Comparison of ENCODE assay signal across 29 mouse cellular contexts in the genomic region with DNA sequence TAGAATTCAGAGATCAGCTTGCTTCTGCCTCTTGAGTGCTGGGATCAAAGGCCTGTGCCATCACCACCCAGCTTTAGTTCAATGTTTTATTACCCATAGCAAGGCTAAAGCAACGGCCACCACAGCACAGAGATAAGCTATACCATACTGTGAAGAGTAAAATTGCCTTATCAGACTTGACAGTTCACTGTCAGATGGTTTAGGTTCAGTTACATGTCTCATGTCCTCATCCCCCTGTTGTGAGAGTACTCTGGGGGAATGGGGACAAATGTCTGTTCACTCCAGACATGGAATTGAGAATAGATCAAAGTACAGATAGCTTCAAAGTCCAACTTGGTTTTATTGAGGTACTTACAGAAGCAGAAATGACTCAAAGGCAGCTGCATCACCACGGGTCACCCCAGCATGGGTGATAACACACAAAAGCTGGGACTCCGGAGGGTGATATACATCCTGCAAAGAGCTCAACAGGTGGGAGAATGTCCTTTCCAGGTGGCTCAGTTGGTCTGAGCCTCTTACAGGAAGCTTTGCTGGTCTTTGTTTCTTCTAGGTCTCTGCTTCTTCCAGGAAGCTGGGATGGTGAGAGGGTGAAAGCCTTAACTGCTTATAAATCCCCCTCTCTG. TPM values are rescaled to one million over a fixed set of nuclear protein-coding genes. Genes with fewer than 3 reads are reported as not detected.
DNase-seq lines count a peak whose midpoint lies in the region; ATAC-seq and TF ChIP-seq lines count a peak whose summit lies in the region.
"Had no signal": no experiment of that assay in that cellular context is flagged by ENCODE, and none has a peak within 500 bp of the region (broad histone marks: within the 10 kb centered on the region; RNA-seq: fewer than 3 reads in every experiment).

No protein-coding gene starts in this region.

- H3K4me1 ChIP-seq in intestine, embryonic 15.5 days (replicated peaks): peaks cover 17% of the 10 kb centered on the region
- peaks cover 62% of the 10 kb centered on the region for H3K4me1 ChIP-seq in liver, embryonic 12.5 days
- peaks cover 31% of the 10 kb centered on the region for H3K4me1 ChIP-seq in liver, postnatal 0 days (ENCODE audit: insufficient read depth)

- peak; percentile 48 for ATAC-seq in intestine, embryonic 15.5 days
- ATAC-seq in liver, embryonic 12.5 days: peak; percentile 44
- no peak for ATAC-seq in liver, postnatal 0 days
- ATAC-seq: forebrain, embryonic 14.5 days; hindbrain, postnatal 0 days; midbrain, embryonic 15.5 days; Patski had no signal

- no peak for TF ChIP-seq CTCF in liver, postnatal 0 days (IDR thresholded peaks at IDR 0.05; ENCODE audit: low read depth)

- H3K27me3 ChIP-seq in intestine, embryonic 15.5 days (replicated peaks): no peaks in the 10 kb centered on the region
- no peaks in the 10 kb centered on the region; the same call in 1 of the 2 replicates for H3K27me3 ChIP-seq in liver, embryonic 12.5 days (replicated peaks)
- no peaks in the 10 kb centered on the region for H3K27me3 ChIP-seq in liver, postnatal 0 days (ENCODE audit: insufficient read depth, low read length)
- H3K27me3 ChIP-seq: embryonic facial prominence, embryonic 12.5 days; heart, embryonic 15.5 days; lung, embryonic 15.5 days; midbrain, embryonic 15.5 days; Patski had no signal

- no peaks in the 10 kb centered on the region for H3K36me3 ChIP-seq in intestine, embryonic 15.5 days
- peaks cover 1% of the 10 kb centered on the region; the same call in 1 of the 2 replicates for H3K36me3 ChIP-seq in liver, embryonic 12.5 days
- no peaks in the 10 kb centered on the region for H3K36me3 ChIP-seq in liver, postnatal 0 days (replicated peaks; ENCODE audit: insufficient read depth, low read length)
- H3K36me3 ChIP-seq: embryonic facial prominence, embryonic 12.5 days; heart, embryonic 15.5 days; hindbrain, embryonic 12.5 days; limb, embryonic 15.5 days; lung, embryonic 15.5 days; midbrain, embryonic 15.5 days had no signal

- H3K9ac ChIP-seq in intestine, embryonic 15.5 days: no peak overlapping the region
- H3K9ac ChIP-seq in liver, embryonic 12.5 days: no peak overlapping the region
- H3K9ac ChIP-seq in liver, postnatal 0 days (replicated peaks): no peak overlapping the region
- H3K9ac ChIP-seq: embryonic facial prominence, embryonic 12.5 days; heart, embryonic 15.5 days; hindbrain, embryonic 12.5 days; limb, embryonic 15.5 days; lung, embryonic 15.5 days; midbrain, embryonic 15.5 days had no signal

- no peak overlapping the region for H3K4me3 ChIP-seq in intestine, embryonic 15.5 days (replicated peaks)
- no peak overlapping the region for H3K4me3 ChIP-seq in liver, embryonic 12.5 days
- H3K4me3 ChIP-seq in liver, postnatal 0 days (ENCODE audit: low read depth, low read length): no peak overlapping the region
- H3K4me3 ChIP-seq: embryonic facial prominence, embryonic 12.5 days; heart, embryonic 15.5 days; hindbrain, embryonic 12.5 days; limb, embryonic 15.5 days; lung, embryonic 15.5 days; midbrain, embryonic 15.5 days had no signal

- 46% methylated on average over 3 of the region's 3 CpGs for WGBS in intestine, embryonic 15.5 days
- 13% methylated on average over 3 of the region's 3 CpGs for WGBS in liver, embryonic 12.5 days (ENCODE audit: insufficient replicate concordance)
- 33% methylated on average over 3 of the region's 3 CpGs for WGBS in liver, postnatal 0 days (ENCODE audit: insufficient replicate concordance)

- no peaks in the 10 kb centered on the region for H3K9me3 ChIP-seq in intestine, embryonic 15.5 days
- H3K9me3 ChIP-seq in liver, embryonic 12.5 days (replicated peaks): no peaks in the 10 kb centered on the region
- no peaks in the 10 kb centered on the region for H3K9me3 ChIP-seq in liver, postnatal 0 days (ENCODE audit: low read length)
- H3K9me3 ChIP-seq: embryonic facial prominence, embryonic 12.5 days; heart, embryonic 15.5 days; hindbrain, embryonic 12.5 days; limb, embryonic 15.5 days; lung, embryonic 15.5 days; midbrain, embryonic 15.5 days had no signal

- peak; percentile 70 for TF ChIP-seq EP300 in liver, postnatal 0 days (IDR thresholded peaks at IDR 0.05; ENCODE audit: low read depth)

- peak overlapping the region; percentile 74 for H3K27ac ChIP-seq in intestine, embryonic 15.5 days
- peak overlapping the region; percentile 98 for H3K27ac ChIP-seq in liver, embryonic 12.5 days
- peak overlapping the region; percentile 60 for H3K27ac ChIP-seq in liver, postnatal 0 days (ENCODE audit: low read depth)
- H3K27ac ChIP-seq: embryonic facial prominence, embryonic 12.5 days; heart, embryonic 15.5 days; hindbrain, embryonic 12.5 days; hindbrain, postnatal 0 days; limb, embryonic 15.5 days; lung, embryonic 15.5 days; midbrain, embryonic 15.5 days had no signal

- DNase-seq in liver, postnatal 0 days: no peak
- no peak for DNase-seq in embryo, embryonic 11 days
- no peak for DNase-seq in embryo, embryonic 10.5 days (ENCODE audit: low spot score)
- no peak for DNase-seq in cerebellum, adult 18-20 months
- no peak for DNase-seq in layer of hippocampus, adult 9-11 months
- DNase-seq: adrenal gland, postnatal 10 days; B cell, adult 2 months; cerebellum, adult 11-12 months; cerebellum, postnatal 25 days; gastrocnemius, postnatal 14 days; kidney, adult 11 months; kidney, postnatal 4 days; layer of hippocampus, postnatal 36 days; left cerebral cortex, postnatal 4 days; lung, postnatal 36 days; right cerebral cortex, postnatal 25 days; spleen, adult 18-20 months; thymus, postnatal 25 days had no signal

- 0 out of 2 replicates have a peak overlapping the region, but pooled peaks have one; percentile 4 for H3K4me2 ChIP-seq in intestine, embryonic 15.5 days (replicated peaks)
- peak overlapping the region; percentile 15 for H3K4me2 ChIP-seq in liver, embryonic 12.5 days
- no peak overlapping the region for H3K4me2 ChIP-seq in liver, postnatal 0 days (ENCODE audit: low read depth, low read length)
- H3K4me2 ChIP-seq: embryonic facial prominence, embryonic 12.5 days; heart, embryonic 15.5 days; hindbrain, embryonic 12.5 days; limb, embryonic 15.5 days; lung, embryonic 15.5 days; midbrain, embryonic 15.5 days had no signal

RNA-seq across cellular contexts. Expression of gene Taldo1, which starts 3.4 kb away (rescaled TPM):
- 458 and 460 TPM in 2 replicates for polyA plus RNA-seq in intestine, embryonic 15.5 days (2015; fragmentation: Nextera tagmentation; extraction: Ambion mirVana)
- 516 and 525 TPM in 2 replicates for polyA plus RNA-seq in liver, embryonic 12.5 days (2016; fragmentation: Nextera tagmentation; extraction: Ambion mirVana)
- polyA plus RNA-seq in liver, postnatal 0 days (2015; fragmentation: Nextera tagmentation; extraction: Ambion mirVana): 246 and 265 TPM in 2 replicates

RNA-seq across cellular contexts. Expression of gene Gatd1, which starts 25.3 kb away (rescaled TPM):
- 47.4 and 49.2 TPM in 2 replicates for polyA plus RNA-seq in intestine, embryonic 15.5 days (2015; fragmentation: Nextera tagmentation; extraction: Ambion mirVana)
- polyA plus RNA-seq in liver, embryonic 12.5 days (2016; fragmentation: Nextera tagmentation; extraction: Ambion mirVana): 21.1 and 22.8 TPM in 2 replicates
- 17.4 and 18.2 TPM in 2 replicates for polyA plus RNA-seq in liver, postnatal 0 days (2015; fragmentation: Nextera tagmentation; extraction: Ambion mirVana)

RNA-seq across cellular contexts. Expression of gene Cend1, which starts 40.7 kb away (rescaled TPM):
- 3.8 and 3.9 TPM in 2 replicates for polyA plus RNA-seq in intestine, embryonic 15.5 days (2015; fragmentation: Nextera tagmentation; extraction: Ambion mirVana)
- polyA plus RNA-seq in liver, embryonic 12.5 days (2016; fragmentation: Nextera tagmentation; extraction: Ambion mirVana): 0.10 and 0.16 TPM in 2 replicates
- not detected in 2 replicates for polyA plus RNA-seq in liver, postnatal 0 days (2015; fragmentation: Nextera tagmentation; extraction: Ambion mirVana)

RNA-seq across cellular contexts. Expression of gene Slc25a22, which starts 49.1 kb away (rescaled TPM):
- 28.5 and 33.1 TPM in 2 replicates for polyA plus RNA-seq in intestine, embryonic 15.5 days (2015; fragmentation: Nextera tagmentation; extraction: Ambion mirVana)
- 26.0 and 27.1 TPM in 2 replicates for polyA plus RNA-seq in liver, embryonic 12.5 days (2016; fragmentation: Nextera tagmentation; extraction: Ambion mirVana)
- 38.4 and 41.6 TPM in 2 replicates for polyA plus RNA-seq in liver, postnatal 0 days (2015; fragmentation: Nextera tagmentation; extraction: Ambion mirVana)

RNA-seq across cellular contexts. Expression of gene Eps8l2, which starts 49.9 kb away (rescaled TPM):
- 117 and 133 TPM in 2 replicates for polyA plus RNA-seq in intestine, embryonic 15.5 days (2015; fragmentation: Nextera tagmentation; extraction: Ambion mirVana)
- 4.9 and 5.6 TPM in 2 replicates for polyA plus RNA-seq in liver, embryonic 12.5 days (2016; fragmentation: Nextera tagmentation; extraction: Ambion mirVana)
- 22.2 and 25.4 TPM in 2 replicates for polyA plus RNA-seq in liver, postnatal 0 days (2015; fragmentation: Nextera tagmentation; extraction: Ambion mirVana)
